Mouse (Mus musculus): ENCODE measurements around the gene Edf1. TPM values are rescaled to one million over a fixed set of nuclear protein-coding genes. Genes with fewer than 3 reads are reported as not detected.

The Edf1 gene
- total and polyA plus RNA-seq, 3 experiments, result 188 to 215 (median 202) TPM

GRCm38 (mm10) chr2:25545996-25546810 is 11.4 kb upstream of the Edf1 start (continued):
- peak; percentile 59 for TF ChIP-seq MXI1 (IDR thresholded peaks at IDR 0.05; ENCODE audit: low read depth, low read length)
- TF ChIP-seq HCFC1 (IDR thresholded peaks at IDR 0.05; ENCODE audit: low read depth, low read length), result no peak
- peak; percentile 24; the same call in 1 of the 2 replicates for TF ChIP-seq CHD2 (IDR thresholded peaks at IDR 0.05; ENCODE audit: low read length)
- no peak for TF ChIP-seq USF2 (conservative IDR thresholded peaks at IDR 0.05; ENCODE audit: low read depth, low read length)
- TF ChIP-seq ELF1 (IDR thresholded peaks at IDR 0.05; ENCODE audit: low read depth, low read length), result no peak
- TF ChIP-seq CHD1 (IDR thresholded peaks at IDR 0.05; ENCODE audit: low read depth, low read length), result peak; percentile 64
- TF ChIP-seq SMC3 (IDR thresholded peaks at IDR 0.05; ENCODE audit: low read depth, low read length), result no peak; the same call in 1 of the 2 replicates
- no peak for TF ChIP-seq ZMIZ1 (IDR thresholded peaks at IDR 0.05; ENCODE audit: low read depth, low read length)
- TF ChIP-seq JUND (conservative IDR thresholded peaks at IDR 0.05; ENCODE audit: low read depth, low read length), result no peak
- TF ChIP-seq POLR2AphosphoS2 (IDR thresholded peaks at IDR 0.05; ENCODE audit: low read depth, low read length), result no peak
- TF ChIP-seq RAD21 (IDR thresholded peaks at IDR 0.05; ENCODE audit: low read depth, low read length), result no peak
- TF ChIP-seq MAZ (IDR thresholded peaks at IDR 0.05; ENCODE audit: low read depth, low read length), result no peak

- peak within 1 kb of the TSS; percentile 95 for H3K4me2 ChIP-seq (ENCODE audit: insufficient read depth, low read depth, poor library complexity, severe bottlenecking)
- in situ Hi-C loops (cut with MboI; ENCODE audit: low pct_ligation_motif_present, low pct_unique_long_range_greater_than_20kb, low sequenced_read_pairs), result no loop called here
- peak; percentile 99 for DNase-seq (ENCODE audit: extremely low read depth)
- peak within 1 kb of the TSS; percentile 64 for H3K27ac ChIP-seq (ENCODE audit: insufficient read depth, low read depth)
- peaks cover 44 to 74% of the 10 kb centered on the region in 2 experiments for H3K4me1 ChIP-seq (ENCODE audit: control insufficient read depth in 1 of 2, insufficient read depth in 2 of 2)
- peaks cover 9 to 26% of the 10 kb centered on the region in 2 experiments for H3K36me3 ChIP-seq (replicated peaks in 1 of 2; ENCODE audit: control insufficient read depth in 1 of 2, insufficient read depth in 1 of 2, low read length in 1 of 2)
- H3K4me3 ChIP-seq (replicated peaks in 1 of 3; ENCODE audit: low read depth in 2 of 3, low read length in 2 of 3, poor library complexity in 1 of 3), result peak within 1 kb of the TSS; percentile 79 to 96 (median 88)
- no peaks in the 10 kb centered on the region for H3K27me3 ChIP-seq (replicated peaks)
- H3K79me2 ChIP-seq (replicated peaks; ENCODE audit: control insufficient read depth, extremely low read depth, insufficient read depth, poor library complexity, severe bottlenecking), result peaks cover 45% of the 10 kb centered on the region
- TF ChIP-seq KAT2A (IDR thresholded peaks at IDR 0.05; ENCODE audit: insufficient replicate concordance, low read length) (0 out of 2 replicates have a peak, but pooled peaks have one; percentile 54), UBTF (IDR thresholded peaks at IDR 0.05; ENCODE audit: low read depth, low read length) (0 out of 2 replicates have a peak, but pooled peaks have one; percentile 7), JUND (conservative IDR thresholded peaks at IDR 0.05; ENCODE audit: low read depth, low read length) (no peak), ETS1 (conservative IDR thresholded peaks at IDR 0.05; ENCODE audit: low read depth, low read length) (no peak), HCFC1 (IDR thresholded peaks at IDR 0.05; ENCODE audit: low read depth, low read length) (peak; percentile 64), MXI1 (IDR thresholded peaks at IDR 0.05; ENCODE audit: low read depth, low read length) (0 out of 2 replicates have a peak, but pooled peaks have one; percentile 57), POLR2A (IDR thresholded peaks at IDR 0.05; ENCODE audit: low read depth, low read length) (peak; percentile 80), MAX (IDR thresholded peaks at IDR 0.05; ENCODE audit: low read length) (no peak; the same call in 1 of the 2 replicates), RAD21 (IDR thresholded peaks at IDR 0.05; ENCODE audit: low read depth, low read length) (no peak), CHD1 (IDR thresholded peaks at IDR 0.05; ENCODE audit: low read depth, low read length) (no peak), CTCF (conservative IDR thresholded peaks at IDR 0.05 in 1 of 2, IDR thresholded peaks at IDR 0.05 in 1 of 2; ENCODE audit: low read depth in 2 of 2, low read length in 2 of 2) (no peak), POLR2AphosphoS2 (IDR thresholded peaks at IDR 0.05; ENCODE audit: low read depth, low read length) (no peak), NELFE (IDR thresholded peaks at IDR 0.05; ENCODE audit: low read depth, low read length) (peak; percentile 75; the same call in 1 of the 2 replicates), ZNF384 (IDR thresholded peaks at IDR 0.05; ENCODE audit: low read depth, low read length) (no peak), ZKSCAN1 (IDR thresholded peaks at IDR 0.05; ENCODE audit: borderline replicate concordance, low read depth, low read length) (no peak), ZC3H11A (IDR thresholded peaks at IDR 0.05; ENCODE audit: low read depth, low read length) (no peak), TBP (conservative IDR thresholded peaks at IDR 0.05; ENCODE audit: low read depth, low read length) (peak; percentile 84), ZMIZ1 (IDR thresholded peaks at IDR 0.05; ENCODE audit: low read depth, low read length) (peak; percentile 87), MAZ (IDR thresholded peaks at IDR 0.05; ENCODE audit: low read depth, low read length) (no peak), SIN3A (IDR thresholded peaks at IDR 0.05; ENCODE audit: low read length) (no peak; the same call in 1 of the 2 replicates), E2F4 (IDR thresholded peaks at IDR 0.05; ENCODE audit: insufficient replicate concordance, low read depth, low read length) (0 out of 2 replicates have a peak, but pooled peaks have one; percentile 6), ELF1 (IDR thresholded peaks at IDR 0.05; ENCODE audit: low read depth, low read length) (peak; percentile 83), MYC (IDR thresholded peaks at IDR 0.05; ENCODE audit: low read depth, low read length) (no peak), RCOR1 (conservative IDR thresholded peaks at IDR 0.05; ENCODE audit: low read depth, low read length) (no peak), USF1 (IDR thresholded peaks at IDR 0.05; ENCODE audit: low read depth, low read length) (no peak), TCF12 (IDR thresholded peaks at IDR 0.05; ENCODE audit: low read depth, low read length) (peak; percentile 66), NRF1 (IDR thresholded peaks at IDR 0.05; ENCODE audit: low read depth, low read length) (peak; percentile 67), CHD2 (IDR thresholded peaks at IDR 0.05; ENCODE audit: low read length) (peak; percentile 97)
- H3K9me3 ChIP-seq (replicated peaks; ENCODE audit: low read length), result no peaks in the 10 kb centered on the region
- dilution Hi-C loops (cut with MboI; ENCODE audit: extremely low pct_ligation_motif_present, extremely low pct_unique_long_range_greater_than_20kb, low sequenced_read_pairs), result no loop called here
- H3K9ac ChIP-seq (ENCODE audit: insufficient read depth, low read depth), result peak within 1 kb of the TSS; percentile 77
Observed at GRCm38 (mm10) chr2:25546811-25547491, 10.7 kb upstream of the Edf1 start, which contains the start of gene Traf2. Gene Traf2 (minus strand): TSS chr2:25546940.
